Mouse (Mus musculus) T-helper 1 cell (primary cell): ENCODE results near the gene Ifi27.
"Not testable (repeated sequence)": the region's sequence is repeated elsewhere in the genome, so short reads cannot be mapped to it uniquely, and the experiment has no call there.

Experiments used
- in situ Hi-C: fragments of 300-600 bp; cut with MboI, MseI; formaldehyde crosslinking; loops from one replicate; pipeline ENCODE4 v1.15.1; 2025; ENCODE audit warnings: high pct_unique_total_duplicates

The Ifi27 gene

DNA sequence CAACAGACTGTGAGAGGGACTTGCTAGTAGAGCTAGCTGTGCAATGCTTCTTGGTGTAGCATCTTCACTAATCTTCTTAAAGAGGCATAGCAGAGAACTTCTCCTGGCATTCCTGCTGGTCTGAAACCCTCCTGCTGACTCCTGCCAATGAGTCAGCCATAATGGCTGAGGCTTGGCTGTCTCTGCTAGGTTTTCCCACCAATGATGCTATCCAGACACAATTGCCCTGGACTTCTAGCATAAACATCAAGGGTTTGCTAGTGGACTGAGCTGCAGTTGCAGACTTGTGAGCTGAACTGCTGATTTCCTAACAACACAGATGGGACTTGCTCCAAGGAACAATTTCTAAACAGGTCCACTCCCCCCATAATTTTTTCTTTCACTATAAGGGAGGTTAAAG, 19.4 kb downstream of the Ifi27 start:
- in situ Hi-C loops = no loop called here

DNA sequence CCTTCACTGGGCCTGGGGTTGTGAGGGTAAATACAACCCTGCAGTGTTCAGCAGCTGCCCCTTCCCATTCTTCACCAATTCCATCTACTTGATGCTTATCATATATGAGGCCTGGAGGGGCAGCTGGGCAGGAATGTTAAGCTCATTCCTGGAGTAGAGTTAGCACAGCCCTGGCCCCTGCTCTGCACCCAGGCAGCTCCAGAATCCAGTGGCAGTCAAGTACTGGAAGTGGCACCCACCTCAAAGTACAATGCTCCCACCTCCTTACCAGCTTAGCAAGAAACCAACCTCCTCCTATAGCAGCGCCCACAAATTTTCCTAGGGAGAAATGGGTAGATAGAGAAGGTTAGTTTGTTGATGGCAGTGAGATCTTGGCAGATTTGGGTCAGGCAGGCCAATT, 22.7 kb downstream of the Ifi27 start:
- in situ Hi-C loops = not testable (repeated sequence)

DNA sequence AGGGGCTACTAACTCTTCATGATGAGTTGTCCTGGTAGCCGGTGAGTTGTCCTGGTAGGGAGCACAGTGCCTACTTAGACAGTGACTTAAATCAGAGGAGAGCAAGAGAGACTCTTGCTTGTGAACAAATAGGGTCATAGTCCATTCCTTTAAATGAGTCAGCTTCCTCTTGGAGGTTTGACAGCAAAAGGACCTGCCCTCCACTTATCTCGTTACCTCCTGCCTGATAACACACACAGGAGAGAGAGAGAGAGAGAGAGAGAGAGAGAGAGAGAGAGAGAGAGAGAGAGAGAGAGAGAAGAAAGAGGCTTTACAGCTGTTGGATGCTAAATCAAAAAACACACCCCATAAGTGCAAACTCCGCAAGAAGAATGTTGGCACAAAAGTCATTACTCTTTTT, 23.1 kb downstream of the Ifi27 start, which contains the start of gene Ifi27l2b:
Ifi27l2b (minus strand) TSS at position 84 of the 400 bp plus-strand sequence.
- in situ Hi-C loops = no loop called here

DNA sequence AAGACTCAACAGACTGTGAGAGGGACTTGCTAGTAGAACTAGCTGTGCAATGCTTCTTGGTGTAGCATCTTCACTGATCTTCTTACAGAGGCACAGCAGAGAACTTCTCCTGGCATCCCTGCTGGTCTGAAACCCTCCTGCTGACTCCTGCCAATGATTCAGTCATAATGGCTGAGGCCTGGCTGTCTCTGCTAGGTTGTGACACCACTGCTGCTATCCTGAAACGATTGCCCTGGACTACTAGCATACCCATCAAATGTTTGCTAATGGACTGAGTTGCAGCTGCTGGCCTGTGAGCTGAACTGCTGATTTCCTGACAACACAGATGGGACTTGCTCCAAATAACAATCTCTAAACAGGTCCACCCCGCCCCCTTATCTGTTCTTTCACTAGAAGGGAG, 40.5 kb downstream of the Ifi27 start:
- in situ Hi-C loops = no loop called here

DNA sequence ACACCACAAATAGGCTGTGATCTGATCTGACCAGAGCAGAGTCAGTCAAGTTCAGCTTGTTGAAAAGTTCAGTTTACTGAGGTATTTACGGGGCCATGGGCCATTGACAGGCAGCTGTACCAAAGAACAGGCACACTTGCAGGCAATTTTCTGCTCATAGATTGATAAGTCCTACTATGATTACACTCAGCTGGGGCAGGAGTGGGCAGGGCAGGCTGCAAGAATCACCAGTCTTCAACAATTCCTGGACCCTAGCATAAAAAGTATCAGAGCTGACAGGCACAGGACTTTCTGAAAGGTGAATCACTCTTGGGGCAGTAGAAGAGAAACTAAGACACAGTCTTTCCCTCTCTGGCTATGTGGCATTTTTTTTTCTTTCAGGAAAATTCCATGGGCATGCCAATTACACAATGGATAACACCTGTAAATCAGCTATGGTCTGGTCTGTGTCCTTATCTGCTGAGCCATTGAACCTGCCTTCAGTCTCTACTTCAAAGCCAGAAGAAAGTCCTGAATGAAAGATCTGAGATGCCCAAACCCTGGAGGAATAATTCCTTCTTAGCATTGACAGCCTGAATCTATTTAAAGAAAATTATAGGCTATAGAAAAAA, 42.9 kb downstream of the Ifi27 start:
- in situ Hi-C loops = no loop called here

DNA sequence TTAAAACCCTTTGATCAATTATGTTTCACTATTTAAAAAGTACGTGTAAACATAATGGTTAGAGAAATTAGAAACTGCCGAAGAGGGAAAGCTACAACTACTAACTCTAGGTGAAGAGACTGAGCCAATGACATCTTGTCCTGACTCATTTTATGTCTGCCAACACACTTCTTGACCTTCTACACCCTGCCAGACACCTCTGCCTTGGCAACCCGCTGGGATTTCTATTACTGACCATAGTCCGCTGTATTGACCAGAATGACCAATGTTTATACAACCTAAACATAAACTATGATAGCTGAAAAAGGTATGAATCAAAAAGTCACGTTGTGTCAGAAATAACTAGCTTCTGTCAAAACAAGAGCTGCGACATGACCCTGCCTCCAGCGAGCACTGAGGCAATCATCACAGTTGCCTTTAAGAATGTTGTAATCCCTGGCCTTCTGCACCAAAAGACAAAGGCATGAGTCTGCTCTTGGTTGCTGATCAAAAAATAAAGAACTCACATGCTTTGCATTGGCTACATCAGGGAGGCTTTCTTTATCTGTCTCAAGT, 43.5 kb downstream of the Ifi27 start:
- in situ Hi-C loops = no loop called here

DNA sequence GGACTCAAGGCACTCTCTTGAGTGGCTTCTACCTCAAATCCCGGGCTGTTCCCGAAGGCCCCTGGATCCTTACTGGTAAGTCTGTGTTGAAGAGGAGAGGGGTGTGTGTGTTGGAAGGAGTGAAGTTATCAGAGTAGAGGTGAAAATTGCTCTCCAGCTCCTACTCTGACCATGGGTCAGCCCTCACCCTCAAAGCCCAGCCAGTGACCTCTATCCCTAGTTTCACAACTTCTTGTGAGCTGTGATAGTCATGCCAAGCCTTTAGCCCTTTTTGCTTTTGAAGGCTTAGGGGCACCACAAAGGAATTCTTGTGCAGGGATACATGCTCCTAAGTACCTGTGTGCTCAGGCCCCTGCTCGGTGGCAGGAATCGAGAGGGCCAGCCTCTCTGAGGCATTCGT, 47.7 kb downstream of the Ifi27 start:
- in situ Hi-C loops = no loop called here

DNA sequence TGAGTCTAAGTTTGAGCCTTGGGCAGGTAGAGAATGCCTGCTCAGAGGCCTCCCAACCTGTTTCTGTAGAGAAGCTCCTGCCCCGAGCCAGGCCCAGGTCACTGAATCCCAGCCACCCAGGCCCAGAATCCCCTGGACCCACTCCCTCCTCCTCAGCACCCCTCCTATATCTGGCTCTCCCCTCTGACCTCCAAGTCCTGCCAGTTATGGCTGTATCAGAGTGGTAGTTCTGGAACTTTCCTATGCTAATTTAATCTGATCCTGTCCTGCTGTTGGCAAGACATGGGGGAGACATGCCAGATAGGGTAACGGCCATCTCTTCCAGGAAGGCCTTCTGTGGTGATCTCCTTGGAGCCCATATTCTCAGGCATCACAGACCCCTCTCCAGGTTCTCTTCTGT, 48.8 kb downstream of the Ifi27 start:
- in situ Hi-C loops = no loop called here

DNA sequence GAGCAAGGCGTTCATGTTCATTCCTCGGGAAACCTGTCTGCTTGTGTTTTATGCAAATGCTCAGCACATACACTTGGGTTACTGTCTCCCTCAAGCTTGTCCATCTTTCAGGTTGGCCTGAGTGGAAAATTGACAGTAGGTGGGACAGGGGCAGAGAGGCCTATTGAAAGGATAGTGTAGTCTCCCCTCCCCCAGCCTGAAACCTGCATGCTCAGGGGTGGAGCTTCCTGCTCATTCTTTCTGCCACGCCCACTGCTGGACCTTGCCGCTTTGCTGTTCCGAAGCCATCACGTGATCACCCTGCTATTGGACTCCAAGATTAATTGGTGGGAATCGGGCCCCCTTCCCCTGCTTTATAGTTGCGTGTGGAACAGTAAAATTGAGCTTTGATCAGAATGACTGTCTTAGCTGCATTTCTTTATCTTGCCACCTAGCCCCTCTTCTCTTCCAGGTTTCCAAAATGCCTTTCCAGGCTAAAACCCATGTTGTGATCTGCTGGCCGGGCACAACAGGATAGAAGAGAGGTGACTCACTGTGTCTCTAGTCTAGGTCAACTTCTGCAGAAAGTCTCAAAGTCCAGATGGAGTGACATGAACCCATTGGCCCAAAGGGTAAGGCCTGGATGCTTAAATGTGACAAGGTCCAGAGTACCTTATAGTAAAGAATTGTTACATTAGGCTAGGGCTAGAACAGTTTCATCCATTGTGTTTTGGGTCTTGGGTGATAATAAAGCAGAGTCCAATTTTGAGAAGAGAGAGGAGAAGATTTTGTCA, 50.4 kb downstream of the Ifi27 start:
- in situ Hi-C loops = not testable (repeated sequence)

DNA sequence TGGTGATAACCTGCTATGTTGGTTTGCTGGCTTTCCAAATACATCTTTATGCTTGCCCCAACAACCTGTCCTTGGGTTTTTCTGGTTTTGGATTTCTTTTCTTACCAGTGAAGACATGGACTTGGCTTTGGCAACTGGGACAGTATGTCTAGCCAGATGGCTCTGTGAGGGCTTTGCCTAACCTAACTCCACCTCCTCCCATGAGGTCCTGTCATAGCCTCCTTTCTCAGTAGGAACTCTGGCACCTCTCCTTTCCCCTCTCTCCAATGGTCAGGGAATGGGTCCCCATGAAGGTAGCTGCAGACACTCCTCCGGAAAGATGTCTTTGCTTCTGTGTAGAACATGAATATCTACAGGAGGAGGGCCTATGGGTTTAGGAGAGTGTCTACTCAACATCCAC, 52.7 kb downstream of the Ifi27 start:
- in situ Hi-C loops = no loop called here

DNA sequence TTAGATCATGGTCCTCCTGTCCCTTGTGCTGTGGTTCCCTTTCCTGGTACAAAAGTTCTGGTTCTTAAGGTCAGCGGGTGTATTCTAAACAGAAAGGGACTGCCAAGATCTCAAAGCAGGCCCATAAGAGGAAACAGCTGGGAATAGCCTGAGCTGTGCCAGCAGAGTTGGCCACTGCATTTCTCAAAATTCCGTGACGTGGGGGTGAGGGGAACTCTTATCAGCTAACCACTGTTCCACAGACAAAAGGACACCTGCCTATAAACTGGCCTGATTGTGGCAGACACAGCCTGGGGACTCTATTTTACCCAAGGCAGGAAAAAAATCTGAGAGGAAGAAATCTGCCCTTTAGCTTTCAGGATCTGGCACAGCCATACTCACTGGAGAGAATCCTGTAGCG, 53.3 kb downstream of the Ifi27 start:
- in situ Hi-C loops = no loop called here

DNA sequence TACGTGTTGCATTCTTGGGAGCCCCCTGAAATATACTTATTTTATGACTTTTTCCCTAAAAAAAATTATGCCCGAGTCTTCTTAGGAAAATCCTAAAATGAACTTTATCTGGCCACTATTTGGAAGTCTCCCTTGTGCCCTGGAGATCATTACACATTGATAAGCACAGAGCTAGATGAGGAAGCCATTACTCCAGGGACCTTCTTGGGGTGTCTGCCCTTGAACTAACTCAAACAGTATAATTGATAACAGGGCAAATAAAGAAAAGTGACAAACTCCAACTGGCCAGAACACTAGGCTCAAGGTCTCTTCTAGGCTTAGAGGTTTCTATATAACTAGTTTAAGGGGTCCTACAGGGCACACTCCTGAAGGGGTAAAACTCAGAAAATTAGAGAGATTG, 53.7 kb downstream of the Ifi27 start:
- in situ Hi-C loops = no loop called here
